Mouse (Mus musculus) heart, embryonic 16.5 days (tissue): ENCODE measurements around the gene Abca13. TPM values are rescaled to one million over a fixed set of nuclear protein-coding genes. Genes with fewer than 3 reads are reported as not detected.
"Not testable (repeated sequence)": the region's sequence is repeated elsewhere in the genome, so short reads cannot be mapped to it uniquely, and the experiment has no call there.

ENCODE experiments used
- ATAC-seq: fragments of 200-750 bp; cut with Nextera tagmentation; replicated peaks from 2 replicates; pipeline ENCODE4 v1.8.0; 2017; ENCODE audit warnings: moderate number of reproducible peaks; ENCODE audit not compliant: insufficient read depth, low FRiP score; ENCODE audit errors: extremely low read depth
- H3K27ac ChIP-seq: fragments of 300-500 bp; sonication (generic); 2 replicates; pipeline ENCODE4 v1.5.1; 2014; ENCODE audit warnings: mild to moderate bottlenecking, low read length, control low read depth, moderate library complexity
- H3K27me3 ChIP-seq: fragments of 300-500 bp; sonication (generic); 2 replicates; pipeline ENCODE4 v1.6.1; 2014; ENCODE audit warnings: low read length, mixed read lengths; ENCODE audit not compliant: control insufficient read depth, insufficient read depth
- H3K36me3 ChIP-seq: fragments of 300-500 bp; sonication (generic); 2 replicates; pipeline ENCODE4 v1.6.1; 2014; ENCODE audit not compliant: control insufficient read depth, insufficient read depth
- H3K4me1 ChIP-seq: fragments of 300-500 bp; sonication (generic); 2 replicates; pipeline ENCODE4 v1.6.1; 2014; ENCODE audit warnings: low read length, mixed read lengths; ENCODE audit not compliant: control insufficient read depth, insufficient read depth
- H3K4me2 ChIP-seq: fragments of 300-500 bp; sonication (generic); 2 replicates; pipeline ENCODE4 v1.6.1; 2014; ENCODE audit warnings: low read depth, mild to moderate bottlenecking, control low read depth, low read length
- H3K4me3 ChIP-seq: fragments of 300-500 bp; sonication (generic); 2 replicates; pipeline ENCODE4 v1.5.1; 2014; ENCODE audit warnings: mild to moderate bottlenecking, control low read depth, low read length
- H3K9ac ChIP-seq: fragments of 300-500 bp; sonication (generic); 2 replicates; pipeline ENCODE4 v1.6.1; 2014; ENCODE audit warnings: low read length, control low read depth
- H3K9me3 ChIP-seq: fragments of 300-500 bp; sonication (generic); replicated peaks from 2 replicates; pipeline ENCODE4 v1.6.1; 2016; ENCODE audit warnings: low read length; ENCODE audit not compliant: control insufficient read depth
- WGBS: fragments of 180-500 bp; shearing (Covaris S2); extraction: QIAGEN DNeasy Blood & Tissue Kit; methylation state at CpG from one replicate; pipeline ENCODE4 v1.1.7; 2014; 5-methylcytosine and 5-hydroxymethylcytosine counted together
- polyA plus RNA-seq: library from polyadenylated mRNA; unstranded; fragments of >200 nt; fragmentation: Nextera tagmentation; extraction: Ambion mirVana; gene quantifications from 2 replicates; pipeline ENCODE4 v1.2.1, GENCODE M21; 2015

Abca13 gene
- polyA plus RNA-seq, 1 experiment from 2014 or later: 0.01 TPM

- no peak for ATAC-seq
- 59% methylated on average over 4 of the region's 4 CpGs for WGBS
- H3K4me3 ChIP-seq: no peak overlapping the region
- H3K36me3 ChIP-seq: no peaks in the 10 kb centered on the region
- H3K27me3 ChIP-seq: no peaks in the 10 kb centered on the region
- no peak overlapping the region for H3K4me2 ChIP-seq
- H3K27ac ChIP-seq: no peak overlapping the region
- H3K9me3 ChIP-seq: no peaks in the 10 kb centered on the region
- no peaks in the 10 kb centered on the region for H3K4me1 ChIP-seq
- no peak overlapping the region for H3K9ac ChIP-seq
These were observed 34.7 kb downstream of the Abca13 start for GRCm38 (mm10) chr11:9226399-9226798.

- not testable (repeated sequence) for H3K4me3 ChIP-seq, H3K27me3 ChIP-seq, H3K4me1 ChIP-seq, ATAC-seq, H3K4me2 ChIP-seq, H3K36me3 ChIP-seq, H3K9ac ChIP-seq, H3K27ac ChIP-seq, H3K9me3 ChIP-seq
- WGBS: 80% methylated on average over 5 of the region's 5 CpGs
These were observed 57.9 kb downstream of the Abca13 start for GRCm38 (mm10) chr11:9249627-9250026.

- WGBS: 55% methylated on average over 3 of the region's 3 CpGs
- H3K27me3 ChIP-seq, H3K4me2 ChIP-seq, H3K36me3 ChIP-seq, H3K27ac ChIP-seq, H3K4me3 ChIP-seq, H3K9me3 ChIP-seq, H3K9ac ChIP-seq, H3K4me1 ChIP-seq, ATAC-seq: not testable (repeated sequence)
These were observed 71.3 kb downstream of the Abca13 start for GRCm38 (mm10) chr11:9263072-9263471.

- H3K27me3 ChIP-seq: no peaks in the 10 kb centered on the region
- no peak overlapping the region for H3K4me2 ChIP-seq
- H3K27ac ChIP-seq: no peak overlapping the region
- H3K9ac ChIP-seq: no peak overlapping the region
- H3K36me3 ChIP-seq: no peaks in the 10 kb centered on the region
- no peaks in the 10 kb centered on the region for H3K4me1 ChIP-seq
- 64% methylated on average over 3 of the region's 3 CpGs for WGBS
- no peak overlapping the region for H3K4me3 ChIP-seq
- H3K9me3 ChIP-seq: peaks cover 4% of the 10 kb centered on the region; the same call in 1 of the 2 replicates
- ATAC-seq: no peak
These were observed 77.3 kb downstream of the Abca13 start for GRCm38 (mm10) chr11:9269090-9269489.

GRCm38 (mm10) chr11:9285204-9285603, 93.5 kb downstream of the Abca13 start:
- Histone ChIP-seq H3K27me3 (no peaks in the 10 kb centered on the region), H3K27ac (no peak overlapping the region), H3K9ac (no peak overlapping the region), H3K4me1 (no peaks in the 10 kb centered on the region), H3K4me3 (no peak overlapping the region), H3K9me3 (no peaks in the 10 kb centered on the region), H3K36me3 (no peaks in the 10 kb centered on the region), H3K4me2 (no peak overlapping the region)
- WGBS: 66% methylated on average over 3 of the region's 3 CpGs
- ATAC-seq: no peak

GRCm38 (mm10) chr11:9285759-9286158, 94.0 kb downstream of the Abca13 start:
- Histone ChIP-seq H3K4me3 (no peak overlapping the region), H3K4me1 (no peaks in the 10 kb centered on the region), H3K27ac (no peak overlapping the region), H3K9ac (no peak overlapping the region), H3K27me3 (no peaks in the 10 kb centered on the region), H3K9me3 (no peaks in the 10 kb centered on the region), H3K36me3 (no peaks in the 10 kb centered on the region), H3K4me2 (no peak overlapping the region)
- 81% methylated on average over 3 of the region's 3 CpGs for WGBS
- no peak for ATAC-seq

GRCm38 (mm10) chr11:9291168-9291567, 99.4 kb downstream of the Abca13 start:
- no peaks in the 10 kb centered on the region for H3K9me3 ChIP-seq
- no peak overlapping the region for H3K4me2 ChIP-seq
- H3K4me3 ChIP-seq: no peak overlapping the region
- no peaks in the 10 kb centered on the region for H3K27me3 ChIP-seq
- no peak overlapping the region for H3K9ac ChIP-seq
- no peak for ATAC-seq
- H3K27ac ChIP-seq: no peak overlapping the region
- 75% methylated on average over 7 of the region's 7 CpGs for WGBS
- no peaks in the 10 kb centered on the region for H3K36me3 ChIP-seq
- H3K4me1 ChIP-seq: no peaks in the 10 kb centered on the region

DNA sequence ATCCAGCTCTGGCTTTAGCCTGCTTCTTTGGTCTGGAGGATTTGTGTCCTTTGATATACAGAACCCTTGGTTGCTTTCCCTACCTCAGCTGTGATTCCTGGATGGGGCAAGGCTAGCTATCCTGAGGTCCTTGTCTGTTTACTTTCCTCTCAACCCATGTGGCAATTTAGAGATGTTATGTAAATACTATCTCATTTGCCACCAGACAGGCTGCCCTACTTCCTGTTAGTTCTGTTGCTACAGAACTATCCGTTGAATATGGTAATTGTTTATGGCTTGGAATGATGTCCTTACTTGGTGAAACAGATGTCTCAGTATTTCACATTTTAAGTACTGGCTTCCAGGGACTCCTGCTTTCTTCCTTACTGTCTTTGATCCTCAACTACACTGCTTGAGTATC, 107.9 kb downstream of the Abca13 start:
- no peak overlapping the region for H3K27ac ChIP-seq
- no peak overlapping the region for H3K4me2 ChIP-seq
- H3K9me3 ChIP-seq: no peaks in the 10 kb centered on the region
- H3K36me3 ChIP-seq: no peaks in the 10 kb centered on the region
- no peaks in the 10 kb centered on the region for H3K4me1 ChIP-seq
- no peak for ATAC-seq
- no peak overlapping the region for H3K4me3 ChIP-seq
- H3K9ac ChIP-seq: no peak overlapping the region
- WGBS: 47% methylated on average over 1 of the region's 1 CpGs
- no peaks in the 10 kb centered on the region for H3K27me3 ChIP-seq

DNA sequence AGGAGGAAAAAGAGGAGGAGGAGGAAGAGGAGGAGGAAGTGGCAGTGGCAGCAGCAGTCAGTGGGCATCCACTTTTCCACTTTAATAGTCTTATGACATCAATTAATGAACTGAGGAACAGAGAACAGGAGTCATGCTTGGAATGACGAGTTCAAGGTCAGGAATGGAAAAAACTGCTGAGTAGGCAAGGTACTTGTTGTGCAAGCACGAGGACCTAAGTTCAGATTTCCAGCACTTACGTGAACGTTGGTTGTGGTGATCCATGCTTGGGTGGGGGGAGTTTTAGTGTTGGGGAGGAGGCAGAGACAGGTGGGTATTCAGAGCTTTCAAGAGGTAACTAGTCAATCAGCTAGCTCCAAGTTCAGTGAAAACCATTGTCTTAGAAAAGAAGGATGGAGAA, 113.7 kb downstream of the Abca13 start:
- H3K27ac ChIP-seq: no peak overlapping the region
- no peak overlapping the region for H3K4me3 ChIP-seq
- no peak for ATAC-seq
- no peak overlapping the region for H3K9ac ChIP-seq
- no peak overlapping the region for H3K4me2 ChIP-seq
- no peaks in the 10 kb centered on the region for H3K4me1 ChIP-seq
- H3K27me3 ChIP-seq: no peaks in the 10 kb centered on the region
- no peaks in the 10 kb centered on the region for H3K9me3 ChIP-seq
- 79% methylated on average over 4 of the region's 4 CpGs for WGBS
- H3K36me3 ChIP-seq: no peaks in the 10 kb centered on the region

DNA sequence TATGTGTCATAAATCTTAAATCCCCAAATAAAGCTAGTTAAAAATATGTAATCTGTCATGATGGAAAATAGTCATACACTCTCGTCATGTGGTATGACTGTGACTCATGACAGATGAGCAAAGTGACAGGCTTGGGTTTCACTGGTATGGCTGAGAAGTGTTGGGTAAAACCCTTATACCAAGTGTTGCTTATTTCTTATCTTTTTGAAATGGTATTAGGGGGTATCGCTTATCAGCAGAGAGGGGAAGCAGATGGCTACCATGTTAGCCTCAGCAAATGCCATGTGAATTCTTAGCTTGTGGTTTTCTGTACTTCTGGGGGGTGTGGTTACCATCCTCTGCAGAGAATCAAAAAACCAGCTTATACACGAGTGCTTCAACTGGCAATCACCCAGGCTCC, 124.8 kb downstream of the Abca13 start:
- no peaks in the 10 kb centered on the region for H3K36me3 ChIP-seq
- ATAC-seq: no peak
- H3K4me1 ChIP-seq: no peaks in the 10 kb centered on the region
- H3K4me2 ChIP-seq: no peak overlapping the region
- no peak overlapping the region for H3K9ac ChIP-seq
- H3K4me3 ChIP-seq: no peak overlapping the region
- WGBS: 51% methylated on average over 3 of the region's 3 CpGs
- no peak overlapping the region for H3K27ac ChIP-seq
- no peaks in the 10 kb centered on the region for H3K9me3 ChIP-seq
- H3K27me3 ChIP-seq: no peaks in the 10 kb centered on the region
